Comparison of ENCODE assay signal across 10 mouse cellular contexts in genomic region chr10:111111020-111111419, GRCm38 (mm10).
"Had no signal": no experiment of that assay in that cellular context is flagged by ENCODE, and none has a peak within 500 bp of the region (broad histone marks: within the 10 kb centered on the region; RNA-seq: fewer than 3 reads in every experiment).

No protein-coding gene starts in this region.

- H3K27ac ChIP-seq: layer of hippocampus, adult 2 months; liver, embryonic 13.5 days; midbrain, embryonic 12.5 days had no signal

- H3K27me3 ChIP-seq: liver, embryonic 13.5 days; midbrain, embryonic 12.5 days had no signal

- H3K9me3 ChIP-seq: liver, embryonic 13.5 days; midbrain, embryonic 12.5 days had no signal

- H3K4me2 ChIP-seq: liver, embryonic 13.5 days; midbrain, embryonic 12.5 days had no signal

- H3K9ac ChIP-seq: liver, embryonic 13.5 days; liver, postnatal 0 days; midbrain, embryonic 12.5 days had no signal

- H3K36me3 ChIP-seq: liver, embryonic 13.5 days; midbrain, embryonic 12.5 days had no signal

- DNase-seq: kidney, postnatal 10 days; kidney, postnatal 4 days; liver; liver, embryonic 13.5 days; liver, postnatal 0 days; right cerebral cortex, postnatal 25 days; thymus, postnatal 36 days had no signal

- ATAC-seq: liver, postnatal 0 days; midbrain, embryonic 16.5 days had no signal

- H3K4me3 ChIP-seq: layer of hippocampus, adult 2 months; liver, embryonic 13.5 days; midbrain, embryonic 12.5 days had no signal

- H3K4me1 ChIP-seq: midbrain, embryonic 12.5 days had no signal
